Mouse (Mus musculus) embryonic fibroblast, embryonic 13.5 days (primary cell): ENCODE data around the gene Slc27a5.

Experiments used
- CTCF ChIP-seq: IDR thresholded peaks from 2 replicates; pipeline ENCODE4 v1.5.1; 2011; ENCODE audit warnings: mild to moderate bottlenecking, control low read depth, low read length, moderate library complexity, borderline replicate concordance; ENCODE audit not compliant: insufficient read depth
- POLR2A ChIP-seq: IDR thresholded peaks from 2 replicates; pipeline ENCODE4 v1.6.1; 2011; ENCODE audit warnings: low read depth, mild to moderate bottlenecking, control low read depth, low read length, moderate library complexity

DNA sequence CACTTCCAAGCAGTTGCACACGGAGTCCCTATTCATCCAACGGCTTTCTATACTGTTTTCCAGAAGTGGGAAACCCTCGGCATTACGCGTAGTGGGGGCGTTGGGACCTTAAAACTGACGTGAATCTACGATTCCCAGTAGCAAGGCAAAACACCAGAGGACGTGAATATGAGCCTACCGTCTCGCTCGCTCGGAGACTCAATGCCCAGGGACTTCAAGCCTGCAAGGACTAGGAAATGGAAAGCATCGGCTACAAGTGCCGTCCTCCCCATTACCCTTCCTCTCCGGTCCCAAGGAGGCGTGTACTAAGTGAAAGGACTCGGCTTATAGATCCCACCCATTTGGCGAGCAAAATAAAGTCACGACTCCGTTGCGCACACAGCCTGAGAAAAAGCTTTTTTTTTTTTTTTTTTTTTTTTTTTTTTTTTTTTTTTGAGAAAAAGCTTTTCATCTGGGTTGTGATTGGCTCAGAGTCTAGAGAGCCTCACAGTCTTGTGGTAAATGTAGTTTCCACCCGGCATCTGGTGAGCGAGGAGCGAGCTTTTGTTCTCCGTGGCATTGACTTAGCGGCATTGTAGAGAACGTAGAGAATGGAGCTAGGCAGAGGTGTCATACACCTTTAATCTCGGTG lies 36.4 kb downstream of the Slc27a5 start:
- TF ChIP-seq CTCF = no peak
- TF ChIP-seq POLR2A = peak; percentile 85
